Mouse (Mus musculus) thymus, postnatal 4 days (tissue): ENCODE measurements around the gene 2900026A02Rik.
A peak's percentile ranks its signal among the peaks of the same experiment; 100 is the strongest.

ENCODE experiments used
- DNase-seq: peaks from one replicate; pipeline ENCODE4 v3.0.0; 2021

Gene 2900026A02Rik

DNA sequence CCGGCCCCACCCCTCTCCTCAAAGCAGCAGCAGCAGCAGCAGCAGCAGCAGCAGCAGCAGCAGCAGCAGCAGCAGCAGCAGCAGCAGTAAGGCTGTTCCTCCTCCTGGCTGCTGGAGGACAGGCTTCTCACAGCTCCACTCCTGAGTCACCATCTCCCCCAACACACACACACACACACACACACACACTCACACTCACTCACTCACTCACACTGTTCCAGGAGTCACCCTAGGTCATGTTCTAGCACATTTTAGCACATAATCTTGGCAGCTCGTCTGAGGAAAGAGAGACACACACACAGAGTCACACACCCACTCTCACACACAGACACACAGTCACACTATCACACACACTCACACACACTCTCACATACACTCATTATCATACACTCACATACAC is 74.4 kb downstream of the 2900026A02Rik start:
- no peak for DNase-seq

DNA sequence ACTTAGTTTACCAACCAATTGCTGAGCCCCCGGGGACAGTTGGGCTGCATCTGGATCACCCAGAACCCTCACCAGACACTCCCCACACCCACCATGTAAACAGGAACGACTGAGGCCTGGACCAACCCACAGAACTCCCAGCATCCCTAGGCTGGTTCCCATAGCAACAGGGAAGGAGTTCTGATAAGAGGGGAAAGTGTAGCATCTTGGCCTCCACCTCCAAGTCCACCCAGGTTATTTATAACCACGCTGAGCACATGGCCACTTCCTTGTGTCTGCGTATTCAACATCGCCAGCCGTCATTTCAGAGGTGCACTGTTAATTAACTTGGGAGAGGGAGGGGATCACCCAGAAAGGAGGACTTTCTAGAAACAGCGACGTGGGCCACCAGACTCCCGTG is 75.9 kb downstream of the 2900026A02Rik start:
- no peak for DNase-seq

DNA sequence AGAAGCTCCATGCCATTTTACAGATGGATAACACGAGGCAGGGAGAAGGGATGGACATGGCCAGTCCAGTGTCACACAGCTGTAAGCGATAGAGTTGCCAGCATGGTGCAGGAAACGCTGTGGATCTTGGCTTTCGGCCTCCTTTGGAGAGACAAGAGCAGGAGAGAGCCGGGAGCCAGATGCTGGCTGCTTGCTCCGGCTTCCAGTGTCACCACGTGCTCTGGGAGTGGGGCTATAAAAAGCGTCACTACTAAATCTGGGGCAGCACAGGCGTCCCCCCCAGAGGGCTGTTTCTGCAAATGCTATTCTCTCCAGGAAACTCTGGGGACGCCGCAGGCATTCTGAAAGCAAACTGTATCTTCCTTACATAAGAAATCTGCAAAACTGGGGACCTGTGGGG is 78.5 kb downstream of the 2900026A02Rik start:
- DNase-seq, result no peak

DNA sequence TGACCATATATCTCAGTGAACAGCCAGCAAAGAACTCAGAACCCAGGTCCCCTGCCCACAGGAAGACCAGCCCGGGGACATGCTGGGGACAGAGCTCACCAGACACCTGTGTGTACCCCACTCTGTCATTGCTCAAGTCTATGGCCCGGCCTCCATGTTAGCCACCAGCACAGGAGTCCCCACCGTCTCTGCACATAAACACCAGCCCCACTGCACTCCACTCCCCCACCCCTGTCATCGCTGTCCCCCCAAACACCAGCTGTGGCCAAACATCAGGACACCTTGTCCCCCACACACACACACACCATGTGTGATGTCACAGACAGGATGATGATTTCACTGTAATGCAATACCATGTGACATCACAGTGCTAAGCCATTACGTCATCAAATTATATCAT is 79.0 kb downstream of the 2900026A02Rik start:
- DNase-seq, result no peak

DNA sequence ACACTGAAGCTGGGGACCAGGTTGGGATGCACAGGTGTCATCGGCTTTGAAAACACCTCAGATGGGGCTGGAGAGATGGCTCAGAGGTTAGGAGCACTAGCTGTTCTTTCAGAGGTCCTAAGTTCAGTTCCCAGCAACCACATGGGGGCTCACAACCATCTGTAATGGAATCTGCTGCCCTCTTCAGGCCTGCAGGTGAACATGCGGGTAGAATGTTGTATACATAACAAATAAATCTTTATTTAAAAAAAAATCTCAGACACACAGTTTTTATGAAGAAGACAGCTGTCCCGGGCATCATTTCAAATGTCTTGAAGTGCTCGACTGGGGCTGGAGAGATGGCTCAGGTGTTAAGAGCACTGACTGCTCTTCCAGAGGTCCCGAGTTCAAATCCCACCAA is 80.2 kb downstream of the 2900026A02Rik start:
- no peak for DNase-seq

DNA sequence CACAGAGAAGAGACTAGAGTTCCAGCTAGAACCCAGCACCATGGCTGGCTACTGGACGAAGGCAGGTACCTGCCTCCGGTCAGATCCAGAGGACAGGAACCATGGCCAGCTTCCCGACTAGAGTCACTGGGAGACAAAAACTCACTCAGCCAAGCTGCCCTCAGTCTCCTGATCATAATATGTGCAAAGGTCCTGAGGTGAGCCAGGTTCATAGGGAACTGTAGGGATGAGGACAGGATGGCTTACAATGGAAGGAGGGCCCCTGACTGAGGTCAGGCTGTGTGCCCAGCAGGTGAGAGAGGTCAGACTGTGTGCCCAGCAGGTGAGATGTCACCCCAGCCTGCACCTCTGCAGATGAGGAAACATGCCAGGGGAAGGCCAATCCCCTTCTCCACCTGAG is 81.0 kb downstream of the 2900026A02Rik start:
- DNase-seq, result no peak

DNA sequence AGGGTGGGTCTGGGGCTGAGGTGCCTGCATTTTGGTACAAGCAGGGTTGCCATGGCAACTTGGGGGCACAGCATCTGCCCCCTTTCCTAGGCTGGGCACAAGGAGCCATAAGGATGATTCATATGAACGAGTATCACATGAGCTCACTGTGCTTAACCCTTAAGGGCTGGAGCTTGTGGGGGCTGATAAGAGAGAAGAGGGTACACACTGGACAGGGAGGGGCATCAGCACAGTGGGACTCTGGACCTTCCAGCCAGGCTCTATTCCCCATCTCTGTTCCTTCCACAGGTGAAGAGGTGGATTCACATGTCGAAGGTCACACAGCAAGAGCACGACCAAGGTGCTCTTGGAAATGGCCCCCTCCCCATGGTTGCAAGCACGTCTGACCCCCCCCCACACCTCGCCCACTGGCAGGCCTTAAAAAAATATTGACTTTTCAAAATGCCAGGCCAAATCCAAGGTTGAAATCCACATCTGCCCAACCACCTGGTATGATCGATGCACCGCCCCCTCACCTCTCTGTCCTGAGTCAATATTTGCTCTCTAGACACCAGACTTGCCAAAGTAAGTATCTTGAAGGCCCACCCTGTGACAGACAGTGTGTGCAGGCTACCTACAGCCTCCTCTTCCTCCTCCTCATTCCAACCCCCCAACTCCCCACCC is 81.8 kb downstream of the 2900026A02Rik start:
- no peak for DNase-seq

DNA sequence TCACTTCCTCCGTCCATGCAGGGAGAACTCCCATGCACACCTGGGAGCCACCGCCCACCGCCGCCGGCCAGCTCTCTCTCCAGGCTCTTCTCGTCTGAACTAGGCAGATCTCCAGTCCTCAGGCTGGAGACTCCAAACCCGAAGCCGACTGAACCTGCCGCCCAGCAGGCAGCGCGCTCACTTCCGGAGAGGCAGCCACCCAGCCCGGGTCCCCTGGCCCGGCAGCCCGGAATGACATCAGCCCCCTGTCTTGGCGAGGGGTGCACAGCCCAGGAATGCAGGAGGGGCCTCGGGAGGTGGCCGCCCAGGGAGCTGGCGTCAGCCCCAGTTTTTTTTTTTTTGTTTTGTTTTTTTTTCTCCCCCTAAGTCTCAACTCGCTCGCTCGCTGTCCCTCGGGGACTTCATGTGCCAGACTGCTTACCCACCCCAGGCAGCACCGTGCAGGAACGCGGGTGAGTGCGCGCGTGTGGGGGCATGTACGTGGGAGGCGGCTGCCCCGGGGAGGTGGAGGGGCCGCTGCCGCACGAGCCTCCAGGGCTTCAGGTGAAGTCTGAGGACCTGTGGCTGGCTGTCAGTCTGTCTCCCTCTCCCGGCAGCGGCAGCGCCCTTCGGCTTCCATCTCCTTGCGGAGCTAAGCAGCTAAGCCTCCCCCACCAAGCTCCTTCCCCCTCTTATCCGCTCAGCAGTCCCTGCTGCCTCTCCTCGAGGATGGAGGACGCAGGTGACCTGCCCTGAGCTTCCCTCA is 82.5 kb downstream of the 2900026A02Rik start:
- peak; percentile 69 for DNase-seq

DNA sequence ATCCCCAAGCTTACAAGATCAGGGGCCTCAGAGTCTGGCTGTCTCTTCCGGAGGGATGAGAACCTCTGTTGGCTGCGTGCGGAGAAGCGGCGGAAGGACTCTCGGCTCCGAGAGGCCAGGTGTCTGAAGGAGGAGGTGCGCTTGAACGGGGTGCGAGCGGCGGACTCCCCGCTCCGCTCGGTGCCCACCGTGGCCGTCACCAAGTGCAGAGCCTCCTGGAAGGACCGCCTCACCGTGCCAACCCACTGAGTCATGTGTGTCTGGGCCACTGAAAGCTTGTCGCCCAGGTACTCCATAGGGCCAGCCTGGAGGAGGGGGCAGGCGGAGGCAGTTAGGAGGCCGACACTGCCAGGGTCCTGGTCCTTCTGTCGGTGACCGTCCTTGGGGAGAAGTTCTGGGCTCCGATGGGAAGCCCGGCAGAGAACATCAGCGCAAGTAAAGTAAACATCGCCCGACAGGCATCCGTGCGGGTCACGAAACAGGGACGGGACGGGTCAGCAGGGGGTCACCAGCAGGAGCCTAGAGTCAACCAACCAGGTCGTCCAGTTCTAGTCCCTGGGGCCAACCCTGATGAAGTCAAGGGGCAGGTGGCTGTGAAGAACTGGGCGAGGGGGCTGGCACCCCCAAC is 83.2 kb downstream of the 2900026A02Rik start:
- peak; percentile 53 for DNase-seq

DNA sequence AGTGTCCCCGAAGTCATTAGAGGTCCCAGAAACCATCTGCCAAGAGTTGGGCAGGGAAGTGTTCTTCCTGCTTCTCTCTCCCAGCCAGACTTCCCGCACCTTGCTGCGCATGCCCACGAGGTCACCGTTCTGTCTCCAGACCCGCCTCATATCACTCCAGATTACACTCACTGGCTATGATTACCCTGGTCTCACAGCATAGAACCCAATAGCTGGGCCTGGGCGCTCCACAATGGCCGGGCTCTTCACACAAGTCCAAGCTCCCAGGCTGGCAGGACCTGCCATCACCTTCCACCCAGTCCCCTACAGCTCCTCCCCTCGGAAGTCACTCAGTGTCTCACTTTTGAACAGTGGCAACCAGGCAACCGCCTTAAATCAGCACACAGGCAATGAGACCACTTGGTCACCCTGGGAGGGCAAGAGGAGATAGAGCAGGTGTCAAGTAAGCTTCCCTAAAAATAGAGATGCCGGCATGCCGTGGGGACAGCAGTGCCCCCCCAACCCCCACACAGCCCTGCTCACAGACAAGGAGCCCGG is 84.0 kb downstream of the 2900026A02Rik start:
- DNase-seq, result no peak

DNA sequence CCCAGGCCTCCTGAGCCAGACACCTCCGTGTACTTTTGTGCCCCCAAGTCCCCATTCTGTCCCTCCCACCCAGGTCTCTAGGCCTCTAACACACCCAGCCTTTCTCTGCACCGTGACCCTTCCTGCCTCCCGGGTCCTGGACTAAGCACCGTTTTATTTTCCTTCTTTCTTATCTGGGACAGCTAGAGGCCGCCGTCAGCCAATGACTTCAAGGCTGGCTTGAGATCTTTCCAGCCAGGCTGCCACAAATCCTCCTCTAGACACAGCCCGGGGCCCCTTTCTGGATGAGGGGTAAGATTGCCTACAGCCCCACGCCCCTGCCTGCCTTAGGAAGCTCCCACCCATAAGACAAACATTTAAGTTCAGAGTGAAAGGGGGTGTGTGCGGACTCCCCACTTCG is 85.5 kb downstream of the 2900026A02Rik start:
- no peak for DNase-seq

DNA sequence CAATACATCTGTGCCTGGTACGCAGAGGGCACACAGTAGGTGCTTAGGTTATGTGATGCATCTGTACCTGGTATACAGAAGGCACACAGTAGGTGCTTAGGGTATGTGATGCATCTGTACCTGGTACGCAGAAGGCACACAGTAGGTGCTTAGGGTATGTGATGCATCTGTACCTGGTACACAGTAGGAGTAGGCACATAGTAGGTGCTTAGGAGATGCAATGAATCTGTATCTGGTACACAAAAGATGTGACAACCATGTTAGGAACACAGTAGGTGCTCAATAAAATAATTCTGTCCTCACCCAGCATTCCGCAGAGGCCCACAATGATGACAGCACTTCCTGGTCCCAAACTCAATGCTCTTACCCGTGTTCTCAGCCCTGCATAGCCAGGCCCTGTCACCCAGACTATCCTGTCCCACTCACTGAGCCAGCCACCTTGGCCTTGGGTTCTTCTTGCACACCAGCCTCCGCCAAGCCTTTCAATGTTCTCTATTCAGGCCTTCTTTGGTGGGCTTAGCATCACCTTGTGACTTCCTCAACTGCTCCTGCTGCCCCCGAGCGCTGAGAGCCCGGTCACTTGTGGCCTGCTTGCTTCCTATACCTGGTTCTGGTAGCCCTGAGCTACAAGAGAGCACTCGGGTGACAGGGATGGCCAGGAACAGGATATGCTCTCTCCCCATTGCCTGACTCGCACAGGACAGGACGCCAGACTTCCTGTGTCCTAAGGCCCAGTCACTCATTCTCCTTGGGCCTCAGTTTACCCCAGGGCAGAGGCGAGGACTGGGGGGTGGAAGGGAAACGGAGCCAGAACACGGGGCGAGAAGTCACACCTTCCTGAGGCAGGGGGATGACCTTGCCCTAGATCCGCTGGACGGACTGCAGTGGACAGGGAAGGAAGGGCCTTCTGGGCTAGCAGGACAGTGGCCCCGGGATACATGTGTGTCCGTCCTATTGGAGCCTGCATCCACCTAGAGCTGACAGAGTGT is 87.0 kb downstream of the 2900026A02Rik start:
- no peak for DNase-seq

DNA sequence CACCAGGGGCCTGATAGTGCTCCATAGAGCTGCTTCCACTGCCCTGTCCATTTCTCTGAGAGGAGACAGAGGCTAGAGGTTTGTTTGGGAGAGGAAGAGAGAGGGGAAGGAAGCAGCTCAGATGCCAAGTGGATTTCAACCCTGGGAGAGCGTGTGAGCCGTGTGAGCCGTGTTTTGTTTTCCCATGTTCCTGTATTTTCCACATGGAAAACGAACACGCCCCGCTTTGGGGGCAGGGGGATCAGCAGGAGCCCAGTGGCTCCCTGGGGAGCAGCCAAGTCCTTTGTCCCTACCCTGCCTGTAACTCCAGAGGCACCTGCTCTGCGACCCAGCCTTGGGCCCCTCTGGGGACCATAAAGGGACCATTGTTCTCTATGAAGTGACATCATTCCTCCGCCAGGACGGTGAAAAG is 88.0 kb downstream of the 2900026A02Rik start:
- DNase-seq, result no peak

DNA sequence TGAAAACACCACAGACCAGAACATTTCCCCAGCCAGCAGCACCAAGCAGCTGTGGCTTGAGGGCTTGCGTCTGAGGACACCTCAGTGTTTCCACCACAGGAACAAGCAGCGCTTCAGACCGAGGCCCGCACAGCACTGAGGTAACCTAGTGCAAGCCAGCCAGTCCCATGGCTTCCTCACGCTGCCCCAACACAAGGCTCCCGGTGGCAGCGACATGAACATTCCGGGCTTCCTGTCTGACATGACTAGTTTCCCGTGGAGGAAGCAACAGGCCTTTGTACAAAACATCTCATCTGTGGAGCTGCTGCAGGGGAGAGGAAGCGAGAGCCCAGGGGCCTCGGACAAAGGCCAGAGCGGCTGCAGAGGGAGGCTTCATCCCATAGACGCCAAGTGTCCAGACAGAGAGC is 88.4 kb downstream of the 2900026A02Rik start:
- DNase-seq, result no peak

DNA sequence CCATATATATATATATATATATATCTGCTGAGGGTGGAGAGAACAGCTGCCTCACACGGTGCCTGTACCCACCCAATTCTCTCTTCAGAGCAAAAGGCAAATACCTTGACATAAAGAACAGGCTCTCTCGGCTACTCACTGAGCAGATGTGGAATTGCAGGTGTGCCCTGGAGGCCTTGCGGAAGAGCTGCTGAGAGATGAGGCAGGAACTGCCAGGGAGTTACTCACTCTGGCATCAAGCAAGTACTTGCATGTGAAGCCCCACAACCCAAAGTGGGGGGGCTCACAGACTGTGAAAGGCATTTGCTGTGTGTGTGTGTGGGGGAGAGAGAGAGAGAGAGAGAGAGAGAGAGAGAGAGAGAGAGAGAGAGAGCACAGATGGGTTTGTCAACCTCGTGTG is 92.6 kb downstream of the 2900026A02Rik start:
- DNase-seq, result no peak

DNA sequence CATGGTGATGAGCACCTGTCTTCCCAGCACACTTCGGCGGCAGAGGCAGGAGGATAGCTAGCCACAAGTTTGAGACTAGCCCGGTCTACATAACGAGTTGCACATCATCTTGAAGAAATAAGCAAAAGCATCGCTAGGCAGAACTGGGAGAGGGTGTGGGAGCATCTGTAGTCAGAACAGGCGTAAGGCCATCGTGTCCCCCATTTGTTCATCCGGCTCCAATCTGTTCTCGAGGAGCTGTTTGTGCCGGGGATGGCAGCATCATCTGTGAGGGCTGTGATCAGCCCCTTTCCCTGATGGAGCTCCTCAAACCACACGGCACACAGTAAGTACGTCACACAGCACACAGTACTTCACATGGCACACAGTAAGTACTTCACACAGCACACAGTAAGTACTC is 94.6 kb downstream of the 2900026A02Rik start:
- DNase-seq, result no peak

DNA sequence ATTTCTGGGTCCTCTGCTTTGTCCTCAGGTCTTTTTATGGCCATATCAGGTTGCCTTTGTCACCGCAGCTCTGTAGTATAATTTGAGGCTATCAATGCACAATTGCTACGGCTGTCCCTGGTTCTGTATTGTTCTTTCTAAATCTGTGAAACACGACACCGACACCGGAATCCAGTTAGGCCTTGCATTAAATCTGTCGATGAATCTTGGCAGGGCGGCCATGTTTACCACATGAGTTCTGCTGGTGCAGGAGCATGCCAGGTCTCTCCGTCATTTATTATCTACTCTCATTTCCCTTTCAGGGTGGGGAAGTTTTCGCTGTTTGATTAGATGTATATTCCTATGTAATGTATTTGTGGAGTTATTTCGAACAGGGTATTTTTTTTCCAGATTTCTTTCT is 97.3 kb downstream of the 2900026A02Rik start:
- no peak for DNase-seq

DNA sequence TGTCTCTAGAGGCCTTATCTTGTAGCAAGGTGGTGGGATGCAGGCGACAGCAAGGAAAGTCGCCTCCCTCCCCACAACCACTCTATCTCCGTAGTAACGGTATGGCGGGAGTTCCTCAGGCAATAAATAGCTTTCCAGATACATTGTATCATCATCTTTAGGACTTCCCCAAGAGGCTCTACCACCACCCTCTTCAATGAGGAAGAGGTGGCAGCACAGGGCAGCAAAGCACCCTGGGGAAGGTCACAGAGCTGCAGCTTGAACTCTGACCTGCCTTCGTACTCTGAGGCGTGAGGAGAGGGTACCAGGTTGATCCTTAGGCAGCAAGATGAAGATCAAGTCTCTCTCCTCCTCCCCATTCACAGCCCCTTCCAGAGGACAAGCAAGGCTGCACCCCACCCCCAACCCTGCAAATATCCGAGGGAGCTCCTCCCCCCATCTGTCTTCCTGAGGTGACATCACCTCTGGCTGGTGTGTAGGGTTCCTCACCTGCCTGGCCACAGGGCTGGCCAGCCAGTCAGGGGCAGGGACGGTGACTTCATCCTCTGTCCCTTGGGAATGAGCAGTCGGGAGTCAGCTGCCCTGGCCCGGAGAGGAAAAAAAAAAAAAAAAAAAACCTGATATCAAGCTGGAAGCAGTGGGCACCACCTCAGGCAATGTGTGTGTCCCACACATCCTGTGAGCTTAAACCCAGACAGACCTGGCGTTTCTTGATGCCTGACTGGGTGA is 98.5 kb downstream of the 2900026A02Rik start:
- DNase-seq, result no peak

DNA sequence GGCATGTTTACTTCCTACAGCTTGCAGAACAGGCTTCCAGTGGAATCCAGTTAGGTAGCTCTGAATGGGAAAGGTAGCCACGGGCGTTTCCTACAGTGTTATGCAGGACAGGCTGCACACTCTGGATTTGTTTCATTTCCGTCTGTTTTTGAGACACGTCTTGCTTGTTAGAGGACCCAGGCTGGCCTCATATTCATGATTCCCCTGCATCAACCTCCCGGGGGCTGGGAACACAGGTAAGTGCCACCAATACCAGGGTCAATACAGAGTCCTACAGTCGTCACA is 99.5 kb downstream of the 2900026A02Rik start:
- DNase-seq, result no peak

DNA sequence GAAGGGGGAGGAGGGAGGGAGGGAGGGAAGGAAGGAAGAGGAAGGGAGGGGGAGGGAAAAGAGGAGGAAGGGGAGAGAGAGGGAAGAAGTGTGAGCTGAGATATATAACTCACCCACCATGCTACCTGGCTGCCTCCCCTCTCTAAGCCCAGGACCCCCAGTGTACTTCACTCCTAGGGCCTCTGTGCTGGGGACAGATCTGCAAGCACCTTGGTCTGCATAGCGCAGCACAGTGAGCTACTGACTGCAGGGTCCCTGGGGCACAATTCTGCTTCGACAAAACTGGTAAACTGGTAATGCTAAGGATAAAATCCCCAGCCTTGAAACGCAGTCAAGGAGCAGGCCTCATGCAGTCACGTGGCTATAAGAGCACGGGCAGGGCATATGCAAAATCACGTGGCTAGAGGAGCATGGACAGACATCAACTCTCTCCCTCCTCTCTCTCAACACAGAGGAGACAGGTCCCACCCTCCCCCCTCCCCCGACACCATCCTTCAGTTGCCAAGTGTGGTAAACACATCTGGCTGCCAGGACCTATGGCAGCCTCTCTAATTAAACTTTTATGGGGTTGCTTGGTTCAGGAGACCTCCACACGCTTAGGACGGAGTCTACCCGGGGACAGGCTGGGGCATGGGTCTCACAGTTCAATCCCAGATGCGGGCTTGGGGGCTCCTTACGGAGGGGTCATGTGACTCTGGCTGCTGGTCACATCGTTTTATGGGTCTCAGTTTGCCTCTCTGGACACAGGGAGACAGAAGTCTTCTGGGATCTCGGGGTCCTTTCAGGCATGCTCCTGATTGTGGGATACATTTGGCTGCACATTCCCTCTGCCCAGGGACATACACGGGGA is 100.1 kb downstream of the 2900026A02Rik start:
- no peak for DNase-seq

DNA sequence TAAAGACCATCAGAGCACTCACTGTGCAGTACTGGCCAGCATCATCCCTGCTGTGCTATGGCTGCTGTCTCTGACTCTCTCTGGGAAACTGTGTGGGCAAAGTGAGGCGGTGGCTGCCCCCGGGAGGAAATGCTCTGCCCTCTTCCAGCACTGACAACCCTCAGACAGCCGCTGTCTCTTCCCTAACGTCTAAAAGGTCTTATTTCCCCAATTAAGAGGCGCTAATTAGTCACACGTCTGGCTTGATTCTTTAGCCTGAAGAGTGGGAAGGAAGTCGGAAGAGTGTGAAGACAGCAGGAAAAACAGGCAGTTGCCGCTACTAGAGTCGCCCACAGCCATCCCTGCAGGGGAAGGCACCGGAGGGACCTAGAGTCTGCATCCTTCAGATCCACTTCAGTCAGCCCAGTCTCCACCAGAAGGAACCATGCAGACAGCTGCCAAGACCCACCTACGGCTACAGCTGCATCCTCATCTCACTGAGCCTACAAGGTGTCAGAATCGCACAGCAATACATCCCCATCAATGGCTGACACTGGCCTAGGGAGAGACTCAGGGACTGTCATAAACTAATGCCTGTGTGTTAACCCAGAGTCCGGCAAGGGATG is 101.1 kb downstream of the 2900026A02Rik start:
- DNase-seq, result peak; percentile 23
